Mouse (Mus musculus) kidney, adult 2 months (tissue): ENCODE results near the gene Foxo1.

Experiments
- CTCF ChIP-seq: fragments of 200-500 bp; conservative IDR thresholded peaks from 2 replicates; pipeline ENCODE4 v1.5.1; 2011; ENCODE audit warnings: low read depth, mild to moderate bottlenecking, control low read depth, low read length, moderate library complexity, mixed read lengths; ENCODE audit not compliant: insufficient read depth, insufficient read length
- POLR2A ChIP-seq: fragments of 200-500 bp; IDR thresholded peaks from one replicate; pipeline ENCODE4 v1.6.1; 2011; ENCODE audit warnings: low read depth, low read length, control low read depth

DNA sequence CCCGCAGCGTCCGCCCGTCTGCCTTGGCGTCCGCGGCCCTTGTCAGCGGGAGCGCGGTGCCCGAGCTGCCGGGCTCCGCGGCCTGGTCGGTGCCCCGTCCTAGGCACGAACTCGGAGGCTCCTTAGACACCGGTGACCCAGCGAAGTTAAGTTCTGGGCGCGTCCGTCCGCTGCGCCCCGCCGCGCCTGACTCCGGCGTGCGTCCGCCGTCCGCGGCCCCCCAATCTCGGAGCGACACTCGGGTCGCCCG, 276 bp downstream of the Foxo1 start:
- TF ChIP-seq CTCF (no peak), POLR2A (no peak)
